Mouse (Mus musculus): ENCODE data around the gene Plcg2. TPM values are rescaled to one million over a fixed set of nuclear protein-coding genes. Genes with fewer than 3 reads are reported as not detected.

Gene Plcg2
- polyA plus RNA-seq, 1 experiment from 2014 or later, result 1.3 TPM

DNA sequence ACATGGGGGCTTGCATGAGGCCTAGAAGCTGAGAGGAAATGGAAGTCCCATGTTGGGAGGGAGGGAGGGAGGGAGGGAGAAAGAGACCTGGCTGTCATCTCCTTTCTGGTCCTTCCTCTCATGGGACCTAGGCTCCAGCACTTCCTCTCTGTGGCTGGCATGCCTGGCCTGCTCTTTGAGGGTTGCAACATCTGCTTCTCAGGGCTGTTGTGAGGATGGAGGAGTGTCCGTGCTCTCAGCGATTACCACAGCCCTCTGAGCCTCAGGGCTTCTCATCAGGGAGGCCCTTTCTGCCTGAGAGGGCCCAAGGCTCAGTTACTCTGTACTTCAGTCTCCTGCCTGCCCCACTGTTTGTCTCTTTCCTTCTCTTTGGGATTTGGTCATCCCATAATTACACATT, 28.1 kb downstream of the Plcg2 start:
- no peaks in the 10 kb centered on the region for H3K9me3 ChIP-seq (replicated peaks)
- WGBS, result 37% methylated on average over 2 of the region's 2 CpGs
- no peak overlapping the region for H3K9ac ChIP-seq (replicated peaks)
- H3K36me3 ChIP-seq, result no peaks in the 10 kb centered on the region
- no peak overlapping the region for H3K4me2 ChIP-seq
- H3K4me1 ChIP-seq, result peaks cover 6% of the 10 kb centered on the region; the same call in 1 of the 2 replicates
- H3K4me3 ChIP-seq (replicated peaks), result no peak overlapping the region
- no peak overlapping the region for H3K27ac ChIP-seq (replicated peaks)
- ATAC-seq (ENCODE audit: low FRiP score), result no peak
- no peaks in the 10 kb centered on the region for H3K27me3 ChIP-seq (replicated peaks)

DNA sequence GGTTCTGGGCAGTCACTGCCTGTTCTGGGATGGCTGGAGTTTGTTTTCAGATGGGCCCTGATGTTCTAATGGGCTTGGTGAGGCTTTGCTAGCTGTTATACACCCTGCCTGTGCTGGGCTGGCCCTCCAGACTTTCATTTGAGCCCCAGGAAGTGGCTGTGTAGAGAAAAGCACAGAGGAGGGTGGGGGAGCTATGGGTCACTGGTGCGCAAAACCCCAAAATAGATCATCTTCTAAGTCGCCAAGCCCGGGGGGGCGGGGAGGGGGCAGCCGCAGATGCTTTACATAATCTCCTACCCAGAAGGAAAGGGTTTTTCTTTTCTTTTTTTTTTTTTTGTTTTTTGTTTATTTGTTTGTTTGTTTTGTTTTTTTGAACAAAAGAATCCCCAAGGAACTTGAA, 29.9 kb downstream of the Plcg2 start:
- Histone ChIP-seq H3K9ac (replicated peaks) (no peak overlapping the region), H3K9me3 (replicated peaks) (no peaks in the 10 kb centered on the region), H3K4me2 (no peak overlapping the region), H3K4me1 (peaks cover 6% of the 10 kb centered on the region; the same call in 1 of the 2 replicates), H3K4me3 (replicated peaks) (no peak overlapping the region), H3K27ac (replicated peaks) (no peak overlapping the region), H3K36me3 (no peaks in the 10 kb centered on the region), H3K27me3 (replicated peaks) (no peaks in the 10 kb centered on the region)
- ATAC-seq (ENCODE audit: low FRiP score), result no peak
- 85% methylated on average over 5 of the region's 5 CpGs for WGBS

DNA sequence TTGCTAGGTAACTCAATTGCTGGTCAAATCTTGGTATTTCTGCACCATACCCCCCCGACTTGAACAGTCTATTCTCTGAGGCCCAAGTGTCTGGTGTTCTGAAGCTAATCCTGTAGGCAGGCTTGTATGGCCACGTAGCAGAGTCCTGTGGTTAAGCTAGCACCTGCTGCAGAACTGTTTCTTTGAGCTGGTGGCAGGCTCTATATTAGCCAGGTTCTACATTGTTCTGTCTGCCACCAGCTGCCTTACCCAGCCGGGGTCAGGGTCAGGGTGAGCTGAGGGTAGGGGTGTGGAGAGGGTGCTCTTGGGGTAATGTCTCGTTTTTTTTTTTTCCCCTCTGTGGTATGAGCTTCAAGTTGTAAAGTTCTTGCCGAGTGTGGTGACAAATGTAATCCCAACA, 31.1 kb downstream of the Plcg2 start:
- H3K36me3 ChIP-seq, result no peaks in the 10 kb centered on the region
- H3K27ac ChIP-seq (replicated peaks), result no peak overlapping the region
- peaks cover 6% of the 10 kb centered on the region; the same call in 1 of the 2 replicates for H3K4me1 ChIP-seq
- no peak overlapping the region for H3K4me3 ChIP-seq (replicated peaks)
- no peak overlapping the region for H3K9ac ChIP-seq (replicated peaks)
- no peak for ATAC-seq (ENCODE audit: low FRiP score)
- WGBS, result 67% methylated on average over 5 of the region's 5 CpGs
- no peaks in the 10 kb centered on the region for H3K27me3 ChIP-seq (replicated peaks)
- no peak overlapping the region for H3K4me2 ChIP-seq
- H3K9me3 ChIP-seq (replicated peaks), result no peaks in the 10 kb centered on the region

DNA sequence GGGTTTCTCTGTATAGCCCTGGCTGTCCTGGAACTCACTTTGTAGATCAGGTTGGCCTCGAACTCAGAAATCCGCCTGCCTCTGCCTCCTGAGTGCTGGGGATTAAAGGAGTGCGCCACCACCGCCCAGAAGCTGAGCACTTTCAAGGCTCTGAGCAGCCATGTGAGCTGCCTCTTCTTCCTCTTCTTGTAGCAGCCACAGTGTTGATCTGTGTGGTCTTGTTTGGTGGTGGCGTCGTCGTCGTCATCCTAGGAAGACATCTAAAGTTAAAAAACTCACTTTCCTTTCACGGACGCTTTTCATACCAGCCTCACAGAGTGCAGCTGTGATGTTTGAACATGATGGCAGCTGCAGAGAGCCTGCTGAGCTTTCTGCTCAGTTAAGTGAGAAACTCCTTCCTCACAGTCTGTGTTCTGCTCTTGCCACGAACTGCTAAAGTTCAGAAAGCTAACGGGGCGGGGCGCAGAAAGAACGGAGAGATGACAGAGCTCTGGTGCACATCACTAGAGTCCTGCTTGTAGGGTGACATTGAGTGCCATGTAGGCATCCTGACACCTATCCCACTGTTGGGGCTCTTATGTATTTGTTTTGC, 34.4 kb downstream of the Plcg2 start:
- no peaks in the 10 kb centered on the region for H3K27me3 ChIP-seq (replicated peaks)
- no peak overlapping the region for H3K4me3 ChIP-seq (replicated peaks)
- H3K27ac ChIP-seq (replicated peaks), result no peak overlapping the region
- H3K36me3 ChIP-seq, result no peaks in the 10 kb centered on the region
- H3K4me2 ChIP-seq, result no peak overlapping the region
- no peak overlapping the region for H3K9ac ChIP-seq (replicated peaks)
- no peaks in the 10 kb centered on the region for H3K9me3 ChIP-seq (replicated peaks)
- ATAC-seq (ENCODE audit: low FRiP score), result no peak
- WGBS, result 91% methylated on average over 15 of the region's 15 CpGs
- no peaks in the 10 kb centered on the region for H3K4me1 ChIP-seq

DNA sequence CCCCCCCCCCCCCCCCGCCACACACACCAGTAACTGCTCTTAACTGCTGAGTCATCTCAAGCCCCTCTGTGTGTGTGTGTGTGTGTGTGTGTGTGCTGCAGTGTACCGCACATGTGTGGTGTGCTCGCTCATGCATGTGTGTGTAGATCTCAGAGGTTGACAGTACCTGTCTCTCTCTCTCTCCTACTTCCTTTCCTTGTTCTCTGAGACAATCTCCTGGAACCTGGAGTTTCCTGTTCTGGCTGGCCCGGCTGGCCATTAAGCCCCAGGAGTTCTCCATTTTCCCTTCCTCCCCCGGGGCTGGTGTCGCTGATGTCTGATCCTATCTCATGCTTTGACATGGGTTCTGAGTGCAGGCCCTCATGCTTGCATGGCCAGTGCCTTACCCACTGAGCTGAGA, 38.8 kb downstream of the Plcg2 start:
- H3K4me3 ChIP-seq (replicated peaks), result no peak overlapping the region
- H3K27ac ChIP-seq (replicated peaks), result no peak overlapping the region
- no peaks in the 10 kb centered on the region for H3K9me3 ChIP-seq (replicated peaks)
- WGBS, result 80% methylated on average over 5 of the region's 6 CpGs
- H3K9ac ChIP-seq (replicated peaks), result no peak overlapping the region
- no peak for ATAC-seq (ENCODE audit: low FRiP score)
- no peaks in the 10 kb centered on the region for H3K36me3 ChIP-seq
- no peak overlapping the region for H3K4me2 ChIP-seq
- H3K4me1 ChIP-seq, result no peaks in the 10 kb centered on the region
- no peaks in the 10 kb centered on the region for H3K27me3 ChIP-seq (replicated peaks)

DNA sequence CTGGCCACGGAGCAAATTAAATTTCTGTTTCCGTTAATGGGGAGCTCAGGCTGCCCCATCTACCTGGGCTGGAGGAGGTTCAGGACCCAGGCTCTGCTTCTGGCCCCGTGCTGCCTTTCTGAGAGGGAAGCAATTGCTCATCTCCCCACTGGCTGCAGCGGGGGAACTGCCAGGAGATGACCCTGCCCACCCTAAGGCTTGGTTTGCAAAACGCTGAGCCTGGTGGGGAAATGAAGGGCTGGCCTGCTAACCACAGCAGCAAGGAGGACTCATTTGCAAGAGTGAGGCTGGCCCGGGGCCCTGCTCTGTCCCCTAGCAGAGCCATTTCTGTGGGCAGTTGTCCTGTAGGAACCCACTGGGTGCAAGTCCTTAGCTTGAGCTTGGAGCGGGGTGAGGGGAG, 39.7 kb downstream of the Plcg2 start:
- no peak for ATAC-seq (ENCODE audit: low FRiP score)
- H3K4me1 ChIP-seq, result no peaks in the 10 kb centered on the region
- H3K36me3 ChIP-seq, result no peaks in the 10 kb centered on the region
- no peak overlapping the region for H3K9ac ChIP-seq (replicated peaks)
- no peak overlapping the region for H3K4me2 ChIP-seq
- no peak overlapping the region for H3K4me3 ChIP-seq (replicated peaks)
- no peaks in the 10 kb centered on the region for H3K27me3 ChIP-seq (replicated peaks)
- H3K9me3 ChIP-seq (replicated peaks), result no peaks in the 10 kb centered on the region
- 70% methylated on average over 7 of the region's 7 CpGs for WGBS
- H3K27ac ChIP-seq (replicated peaks), result no peak overlapping the region

DNA sequence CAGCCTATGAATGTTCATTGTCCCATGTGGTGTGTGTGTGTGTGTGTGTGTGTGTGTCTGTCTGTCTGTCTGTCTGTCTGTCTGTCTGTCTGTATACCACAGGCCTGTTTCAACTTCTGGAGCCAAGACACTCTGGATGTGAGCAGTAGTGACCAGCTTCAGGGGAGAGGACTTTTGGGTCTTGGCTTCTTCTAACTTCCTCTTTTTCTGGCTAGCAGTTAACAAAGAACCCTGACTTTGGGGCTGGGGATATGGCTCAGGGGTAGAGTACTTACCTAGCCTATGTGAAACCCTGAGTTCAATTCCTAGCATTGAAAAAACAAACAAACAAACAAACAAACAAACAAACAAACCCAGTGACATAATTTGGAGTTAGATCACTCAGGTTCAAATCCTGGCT, 44.9 kb downstream of the Plcg2 start:
- Histone ChIP-seq H3K4me1 (no peaks in the 10 kb centered on the region), H3K9me3 (replicated peaks) (no peaks in the 10 kb centered on the region), H3K36me3 (no peaks in the 10 kb centered on the region), H3K27ac (replicated peaks) (no peak overlapping the region), H3K27me3 (replicated peaks) (no peaks in the 10 kb centered on the region), H3K4me3 (replicated peaks) (no peak overlapping the region), H3K9ac (replicated peaks) (no peak overlapping the region), H3K4me2 (no peak overlapping the region)
- ATAC-seq (ENCODE audit: low FRiP score), result no peak

DNA sequence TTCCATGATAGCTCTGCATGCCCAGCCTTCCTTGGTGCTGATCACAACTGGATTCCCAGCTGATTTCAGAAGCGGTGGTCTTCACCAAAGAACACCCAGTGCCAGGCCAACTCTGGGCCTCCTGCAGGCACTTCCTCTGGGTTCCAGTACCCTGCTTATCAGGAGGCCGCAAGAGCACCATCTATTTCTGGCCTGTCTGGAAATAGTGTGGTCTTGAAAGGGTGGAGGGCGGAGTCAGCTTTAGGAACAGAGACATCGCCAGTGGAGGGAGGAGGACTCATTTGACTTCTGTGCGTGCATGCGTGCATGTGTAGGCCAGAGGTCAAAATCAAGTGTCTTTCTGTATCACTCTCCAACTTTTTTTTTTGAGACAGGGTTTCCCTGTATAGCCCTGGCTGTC, 45.7 kb downstream of the Plcg2 start:
- Histone ChIP-seq H3K4me1 (no peaks in the 10 kb centered on the region), H3K9me3 (replicated peaks) (no peaks in the 10 kb centered on the region), H3K27ac (replicated peaks) (no peak overlapping the region), H3K4me2 (no peak overlapping the region), H3K9ac (replicated peaks) (no peak overlapping the region), H3K4me3 (replicated peaks) (no peak overlapping the region), H3K36me3 (no peaks in the 10 kb centered on the region), H3K27me3 (replicated peaks) (no peaks in the 10 kb centered on the region)
- ATAC-seq (ENCODE audit: low FRiP score), result no peak
- 74% methylated on average over 6 of the region's 6 CpGs for WGBS

DNA sequence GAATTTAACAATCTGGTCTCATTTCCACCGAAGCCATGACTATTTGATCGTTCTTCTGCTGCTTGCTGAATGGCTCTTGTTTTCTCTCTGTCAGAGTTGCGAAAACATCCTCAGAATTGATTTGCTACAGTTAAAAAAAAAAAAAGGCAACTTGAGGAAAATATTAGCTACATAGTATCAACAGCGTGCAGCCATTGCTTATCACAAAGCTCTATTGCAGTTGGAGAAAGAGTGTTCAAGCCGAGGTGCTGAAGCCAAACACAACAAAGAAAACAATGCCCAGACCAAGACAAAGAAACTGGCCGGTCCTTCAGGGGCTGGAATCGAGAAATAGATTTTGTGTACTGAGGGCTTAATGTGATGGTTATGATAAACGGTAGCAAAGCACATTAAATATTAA, 47.0 kb downstream of the Plcg2 start:
- no peak overlapping the region for H3K4me2 ChIP-seq
- ATAC-seq (ENCODE audit: low FRiP score), result no peak
- no peak overlapping the region for H3K4me3 ChIP-seq (replicated peaks)
- WGBS, result 66% methylated on average over 8 of the region's 8 CpGs
- H3K36me3 ChIP-seq, result no peaks in the 10 kb centered on the region
- H3K9ac ChIP-seq (replicated peaks), result no peak overlapping the region
- H3K27ac ChIP-seq (replicated peaks), result no peak overlapping the region
- H3K27me3 ChIP-seq (replicated peaks), result no peaks in the 10 kb centered on the region
- H3K4me1 ChIP-seq, result no peaks in the 10 kb centered on the region
- no peaks in the 10 kb centered on the region for H3K9me3 ChIP-seq (replicated peaks)

DNA sequence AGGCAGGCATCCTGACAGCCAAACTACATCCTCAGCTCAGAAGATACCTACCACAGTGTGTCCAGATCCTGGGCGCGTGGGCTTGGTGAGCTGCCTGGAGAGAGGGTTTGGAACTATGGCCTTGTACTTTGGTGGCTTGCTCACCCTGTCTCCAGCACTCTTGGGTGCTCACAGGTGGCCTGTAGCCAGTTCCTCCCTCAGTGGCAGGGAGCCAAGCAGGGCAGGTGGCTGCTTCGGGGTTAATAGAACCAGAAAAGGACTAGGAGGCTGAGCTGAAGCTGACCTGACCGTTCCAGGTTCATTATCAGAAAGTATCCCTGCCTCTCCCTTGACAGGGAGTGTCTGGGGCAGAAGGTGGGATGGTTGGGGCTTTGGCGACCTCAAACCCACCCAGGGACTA, 48.3 kb downstream of the Plcg2 start:
- Histone ChIP-seq H3K27me3 (replicated peaks) (no peaks in the 10 kb centered on the region), H3K9me3 (replicated peaks) (no peaks in the 10 kb centered on the region), H3K4me1 (no peaks in the 10 kb centered on the region), H3K9ac (replicated peaks) (no peak overlapping the region), H3K4me2 (no peak overlapping the region), H3K4me3 (replicated peaks) (no peak overlapping the region), H3K36me3 (no peaks in the 10 kb centered on the region), H3K27ac (replicated peaks) (no peak overlapping the region)
- no peak for ATAC-seq (ENCODE audit: low FRiP score)
- 84% methylated on average over 5 of the region's 5 CpGs for WGBS

DNA sequence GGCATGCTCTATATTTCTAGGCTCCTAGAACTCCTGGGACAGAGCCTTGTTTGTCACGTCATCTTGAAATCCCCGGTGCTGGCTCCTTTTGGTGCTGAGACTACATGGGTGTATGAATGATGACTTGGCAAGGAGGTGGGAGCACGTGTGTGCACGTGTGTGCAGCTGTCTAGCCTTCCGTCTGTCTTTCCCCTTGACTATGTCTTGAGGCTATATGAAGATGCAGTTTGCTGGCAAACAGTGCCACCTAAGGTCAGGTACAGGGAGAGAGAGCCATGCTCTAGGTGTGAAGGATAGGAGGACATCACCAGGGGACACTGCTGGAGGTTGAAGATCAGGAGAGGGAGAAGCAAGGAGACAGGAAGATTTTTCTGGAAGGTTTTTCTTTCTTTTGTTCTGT, 49.9 kb downstream of the Plcg2 start:
- 92% methylated on average over 5 of the region's 5 CpGs for WGBS
- Histone ChIP-seq H3K4me3 (replicated peaks) (no peak overlapping the region), H3K9me3 (replicated peaks) (no peaks in the 10 kb centered on the region), H3K4me1 (no peaks in the 10 kb centered on the region), H3K27ac (replicated peaks) (no peak overlapping the region), H3K27me3 (replicated peaks) (no peaks in the 10 kb centered on the region), H3K36me3 (no peaks in the 10 kb centered on the region), H3K4me2 (no peak overlapping the region), H3K9ac (replicated peaks) (no peak overlapping the region)
- no peak for ATAC-seq (ENCODE audit: low FRiP score)

DNA sequence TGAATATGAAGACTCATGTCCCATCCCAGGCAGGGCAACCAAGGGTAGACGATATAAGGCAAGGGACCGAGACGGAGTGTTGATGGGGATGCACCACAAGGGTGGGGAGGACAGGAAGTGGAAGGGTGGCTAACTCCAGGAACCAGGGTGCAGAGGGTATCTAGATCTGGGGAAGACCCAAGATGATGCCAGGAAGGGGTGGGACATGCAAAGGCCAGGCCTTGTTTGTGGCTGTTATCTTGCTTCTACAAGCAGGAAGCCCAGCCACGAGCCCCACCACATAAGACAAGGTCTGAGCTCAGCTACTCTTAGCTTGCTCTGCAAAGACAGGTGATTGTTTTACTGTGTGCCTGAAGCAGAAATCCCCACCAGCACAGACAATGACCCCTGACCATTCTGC, 50.4 kb downstream of the Plcg2 start:
- H3K9me3 ChIP-seq (replicated peaks), result no peaks in the 10 kb centered on the region
- H3K4me1 ChIP-seq, result no peaks in the 10 kb centered on the region
- H3K27me3 ChIP-seq (replicated peaks), result no peaks in the 10 kb centered on the region
- H3K4me2 ChIP-seq, result no peak overlapping the region
- no peak for ATAC-seq (ENCODE audit: low FRiP score)
- no peak overlapping the region for H3K27ac ChIP-seq (replicated peaks)
- no peaks in the 10 kb centered on the region for H3K36me3 ChIP-seq
- no peak overlapping the region for H3K9ac ChIP-seq (replicated peaks)
- H3K4me3 ChIP-seq (replicated peaks), result no peak overlapping the region
- 86% methylated on average over 4 of the region's 4 CpGs for WGBS

DNA sequence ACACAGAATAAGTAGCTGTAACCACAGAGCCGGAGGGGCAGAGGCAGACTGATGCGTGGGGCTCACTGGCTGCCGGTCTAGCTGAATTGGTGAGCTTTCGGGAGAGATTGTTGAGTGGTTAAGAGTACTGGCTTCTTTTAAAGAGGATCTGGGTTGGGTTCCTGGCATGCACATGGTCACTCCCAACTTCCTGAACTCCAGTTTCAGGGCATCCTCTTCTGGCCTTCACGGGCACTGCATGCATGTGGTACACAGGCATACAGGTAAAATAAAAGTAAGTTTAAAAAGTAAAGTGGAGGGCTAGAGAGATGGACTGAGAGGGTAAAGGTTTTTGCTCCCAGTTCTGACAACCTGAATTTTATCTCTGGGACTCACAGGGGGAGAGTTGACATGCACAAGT, 52.4 kb downstream of the Plcg2 start:
- Histone ChIP-seq H3K27me3 (replicated peaks) (no peaks in the 10 kb centered on the region), H3K4me3 (replicated peaks) (no peak overlapping the region), H3K27ac (replicated peaks) (no peak overlapping the region), H3K36me3 (no peaks in the 10 kb centered on the region), H3K4me2 (no peak overlapping the region), H3K9me3 (replicated peaks) (no peaks in the 10 kb centered on the region), H3K9ac (replicated peaks) (no peak overlapping the region), H3K4me1 (no peaks in the 10 kb centered on the region)
- 90% methylated on average over 5 of the region's 5 CpGs for WGBS
- no peak for ATAC-seq (ENCODE audit: low FRiP score)
